Mouse (Mus musculus): ENCODE results near the gene Krt13.

- TF ChIP-seq EP300 (IDR thresholded peaks at IDR 0.05; ENCODE audit: low read depth) (no peak), CTCF (IDR thresholded peaks at IDR 0.05; ENCODE audit: low read depth) (no peak)
Measured at GRCm38 (mm10) chr11:100135731-100136130, 14.4 kb upstream of the Krt13 start, which contains the start of gene Krt15.
